Mouse (Mus musculus): ENCODE data around the gene Gif. TPM values are rescaled to one million over a fixed set of nuclear protein-coding genes. Genes with fewer than 3 reads are reported as not detected.

Gif gene
- polyA plus RNA-seq, 1 experiment from 2014 or later = not detected

DNA sequence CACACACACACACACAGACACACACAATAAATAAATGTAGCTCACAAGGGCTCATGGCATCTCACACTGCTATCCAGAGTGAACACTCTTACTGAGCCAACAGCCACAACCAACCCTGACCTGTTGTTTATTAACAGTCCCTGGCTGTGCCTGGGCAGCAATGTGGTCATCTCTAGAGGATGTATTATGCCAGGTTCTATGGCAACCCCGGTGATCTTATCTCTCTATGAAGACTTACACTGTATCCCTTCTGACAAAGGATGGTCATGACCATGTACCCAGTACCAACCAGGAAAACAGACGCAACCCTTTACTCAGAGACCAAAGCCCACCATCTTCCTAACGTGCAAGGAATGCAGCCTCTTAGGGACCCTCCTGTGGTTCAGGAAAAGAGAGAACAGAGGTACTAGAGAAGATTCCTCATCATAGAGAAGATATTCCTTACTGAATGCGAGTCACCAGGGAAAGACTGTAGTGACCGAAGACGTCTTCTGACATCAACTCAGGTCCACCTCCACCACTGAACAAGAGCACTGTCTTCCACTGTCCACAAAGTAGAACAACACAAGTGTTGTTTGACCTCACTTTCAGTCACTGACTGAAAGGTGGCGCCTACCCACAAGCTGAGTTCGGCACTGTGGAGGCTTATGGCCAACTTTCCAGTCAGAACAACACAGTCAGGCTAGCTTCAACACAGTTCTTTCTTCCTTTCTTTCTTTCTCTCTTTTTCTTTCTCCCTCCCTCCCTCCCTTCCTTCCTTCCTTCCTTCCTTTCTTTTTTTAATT, 53.4 kb downstream of the Gif start:
- Histone ChIP-seq H3K4me1 (no peaks in the 10 kb centered on the region), H3K9ac (replicated peaks) (no peak overlapping the region), H3K27me3 (replicated peaks) (no peaks in the 10 kb centered on the region), H3K27ac (replicated peaks) (no peak overlapping the region), H3K36me3 (peaks cover 6% of the 10 kb centered on the region; the same call in 1 of the 2 replicates), H3K9me3 (replicated peaks) (no peaks in the 10 kb centered on the region), H3K4me3 (replicated peaks) (no peak overlapping the region), H3K4me2 (no peak overlapping the region)
- WGBS = 81% methylated on average over 8 of the region's 8 CpGs
- no peak for ATAC-seq (ENCODE audit: low FRiP score)

DNA sequence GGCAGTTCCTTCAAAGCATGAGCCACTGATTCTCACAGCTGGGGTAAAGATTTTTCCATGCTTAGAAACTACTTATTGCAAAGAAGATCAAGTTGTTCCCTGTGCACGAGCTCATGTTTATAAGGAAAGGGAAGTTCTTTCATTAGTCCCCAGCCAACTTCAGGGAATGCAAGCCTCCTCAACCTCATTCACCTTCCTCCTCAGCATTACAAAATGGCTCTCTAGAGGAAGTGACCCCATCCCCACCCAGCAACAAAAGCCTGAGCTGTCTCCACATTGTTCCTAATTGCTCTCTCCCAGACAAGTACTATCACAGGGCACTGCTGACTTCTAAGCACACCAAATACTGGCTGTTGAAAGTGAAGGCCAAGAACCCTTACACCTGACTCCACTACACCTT, 57.1 kb downstream of the Gif start:
- no peak overlapping the region for H3K4me2 ChIP-seq
- WGBS = 67% methylated on average over 1 of the region's 1 CpGs

DNA sequence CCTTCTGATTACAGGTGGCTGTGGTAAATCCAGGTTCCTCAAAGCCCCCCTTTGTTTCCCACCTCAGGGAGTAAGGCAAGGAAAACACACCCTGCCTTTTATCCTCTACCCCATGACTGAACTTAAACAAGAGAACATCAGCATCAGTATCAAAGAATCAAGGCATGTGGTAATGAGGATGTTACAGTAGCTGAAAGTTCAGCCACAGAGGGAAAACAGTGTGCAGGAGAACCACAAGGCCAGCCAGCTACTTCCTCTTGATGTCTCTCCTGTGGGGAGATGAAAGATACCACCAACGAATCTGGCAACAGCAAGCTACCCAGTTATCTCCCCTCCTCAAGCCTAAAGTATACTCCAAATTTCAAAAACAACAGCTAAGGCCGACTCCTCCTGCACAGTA, 59.9 kb downstream of the Gif start:
- no peak for ATAC-seq (ENCODE audit: low FRiP score)
- no peak overlapping the region for H3K9ac ChIP-seq (replicated peaks)
- 75% methylated on average over 2 of the region's 2 CpGs for WGBS
- peaks cover 3% of the 10 kb centered on the region; the same call in 1 of the 2 replicates for H3K4me1 ChIP-seq
- no peaks in the 10 kb centered on the region for H3K27me3 ChIP-seq (replicated peaks)
- H3K4me2 ChIP-seq = no peak overlapping the region
- peaks cover 6% of the 10 kb centered on the region; the same call in 1 of the 2 replicates for H3K36me3 ChIP-seq
- no peak overlapping the region for H3K27ac ChIP-seq (replicated peaks)
- no peaks in the 10 kb centered on the region for H3K9me3 ChIP-seq (replicated peaks)
- no peak overlapping the region for H3K4me3 ChIP-seq (replicated peaks)

More for the DNA sequence above, 57.1 kb downstream of the Gif start:
- no peaks in the 10 kb centered on the region for H3K4me1 ChIP-seq
- ATAC-seq (ENCODE audit: low FRiP score) = no peak
- H3K9me3 ChIP-seq (replicated peaks) = no peaks in the 10 kb centered on the region
- no peak overlapping the region for H3K27ac ChIP-seq (replicated peaks)
- H3K9ac ChIP-seq (replicated peaks) = no peak overlapping the region
- no peaks in the 10 kb centered on the region for H3K27me3 ChIP-seq (replicated peaks)
- no peak overlapping the region for H3K4me3 ChIP-seq (replicated peaks)
- peaks cover 6% of the 10 kb centered on the region; the same call in 1 of the 2 replicates for H3K36me3 ChIP-seq

DNA sequence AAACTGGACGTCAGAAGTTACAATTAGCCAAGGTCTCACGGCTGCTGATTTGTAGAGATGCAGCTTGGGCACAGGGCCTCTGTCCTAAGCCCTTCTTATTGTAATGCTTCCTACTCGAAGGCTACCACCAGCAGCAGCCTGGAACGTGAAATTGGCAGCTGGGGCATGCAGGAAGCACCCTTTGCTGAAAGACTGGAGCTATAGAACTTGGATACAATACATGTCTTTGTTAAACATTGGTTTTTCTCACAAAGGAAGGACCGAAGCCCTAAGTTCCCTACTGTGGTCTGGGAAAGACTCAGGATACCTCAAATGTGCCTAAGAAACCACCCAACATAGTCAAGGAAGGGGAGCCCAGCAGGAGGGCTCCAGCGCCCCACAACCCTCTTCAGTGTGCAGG, 60.5 kb downstream of the Gif start:
- 44% methylated on average over 6 of the region's 6 CpGs for WGBS
- no peak for ATAC-seq (ENCODE audit: low FRiP score)
- no peaks in the 10 kb centered on the region for H3K9me3 ChIP-seq (replicated peaks)
- 0 out of 2 replicates have a peak, but pooled peaks cover 2% of the 10 kb centered on the region for H3K36me3 ChIP-seq
- H3K27ac ChIP-seq (replicated peaks) = no peak overlapping the region
- H3K9ac ChIP-seq (replicated peaks) = no peak overlapping the region
- peaks cover 4% of the 10 kb centered on the region; the same call in 1 of the 2 replicates for H3K4me1 ChIP-seq
- H3K27me3 ChIP-seq (replicated peaks) = no peaks in the 10 kb centered on the region
- H3K4me3 ChIP-seq (replicated peaks) = no peak overlapping the region
- H3K4me2 ChIP-seq = no peak overlapping the region

DNA sequence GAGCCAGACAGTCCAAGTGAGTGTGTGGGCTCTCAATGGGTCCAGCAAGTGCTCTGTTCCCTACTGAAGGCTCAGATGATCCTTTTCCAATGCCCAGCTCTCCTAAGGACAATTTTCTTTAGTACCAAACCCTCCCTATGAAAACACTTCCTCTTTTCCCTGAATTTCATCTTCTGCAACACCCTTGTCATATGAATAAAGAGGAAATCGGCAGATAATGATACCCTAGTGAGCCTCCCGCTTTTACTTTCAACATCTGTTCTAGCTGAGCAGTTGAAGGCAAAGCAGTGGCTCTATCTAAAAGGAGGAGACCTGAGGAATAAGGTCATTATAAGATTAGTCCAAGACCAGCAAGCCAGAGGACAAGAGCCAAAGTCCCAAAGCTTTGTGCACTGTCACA, 61.1 kb downstream of the Gif start:
- Histone ChIP-seq H3K4me3 (replicated peaks) (no peak overlapping the region), H3K4me1 (peaks cover 4% of the 10 kb centered on the region; the same call in 1 of the 2 replicates), H3K4me2 (no peak overlapping the region), H3K36me3 (no peaks in the 10 kb centered on the region), H3K27me3 (replicated peaks) (no peaks in the 10 kb centered on the region), H3K9me3 (replicated peaks) (no peaks in the 10 kb centered on the region), H3K9ac (replicated peaks) (no peak overlapping the region), H3K27ac (replicated peaks) (no peak overlapping the region)
- no peak for ATAC-seq (ENCODE audit: low FRiP score)
- WGBS = 95% methylated on average over 2 of the region's 2 CpGs

DNA sequence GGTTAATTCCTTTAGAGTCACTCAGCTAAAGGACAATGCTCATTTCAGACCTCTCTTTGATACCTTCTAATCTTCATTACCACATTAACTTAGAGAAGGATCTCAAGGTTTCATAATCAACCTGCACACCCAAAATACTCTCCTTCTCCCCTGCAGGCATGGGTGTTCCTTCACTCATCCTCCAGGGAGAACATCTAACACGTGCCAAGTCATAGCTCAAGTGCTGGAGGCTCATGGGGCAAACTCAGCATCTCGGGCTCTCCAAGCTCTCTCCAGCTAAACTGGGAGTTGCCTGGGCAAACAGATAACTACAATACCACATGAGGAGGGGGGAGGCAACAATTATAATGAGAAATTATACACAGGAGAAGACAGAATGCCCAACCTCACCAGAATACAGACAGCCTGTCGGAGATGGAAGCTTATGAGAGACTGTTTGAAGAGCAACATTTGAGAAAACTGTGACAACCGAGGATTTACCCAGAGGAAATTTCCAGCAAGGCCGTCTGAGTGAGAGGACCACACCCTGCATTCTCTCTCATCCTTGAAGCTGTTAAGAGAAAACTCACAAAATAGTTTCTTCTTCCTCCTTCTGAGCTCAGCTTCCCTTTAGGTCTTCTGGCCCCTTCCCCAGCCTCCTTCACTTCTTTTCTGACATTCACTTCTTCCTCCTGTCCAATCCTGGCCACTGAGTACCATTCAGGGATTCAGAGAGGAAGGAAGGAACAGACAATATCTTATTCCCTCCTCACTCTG, 62.8 kb downstream of the Gif start:
- H3K9ac ChIP-seq (replicated peaks) = no peak overlapping the region
- H3K27ac ChIP-seq (replicated peaks) = no peak overlapping the region
- H3K4me2 ChIP-seq = no peak overlapping the region
- no peaks in the 10 kb centered on the region for H3K9me3 ChIP-seq (replicated peaks)
- no peaks in the 10 kb centered on the region for H3K36me3 ChIP-seq
- H3K4me1 ChIP-seq = peaks cover 4% of the 10 kb centered on the region; the same call in 1 of the 2 replicates
- ATAC-seq (ENCODE audit: low FRiP score) = no peak
- H3K4me3 ChIP-seq (replicated peaks) = no peak overlapping the region
- H3K27me3 ChIP-seq (replicated peaks) = peaks cover 4% of the 10 kb centered on the region
- WGBS = 83% methylated on average over 5 of the region's 5 CpGs

DNA sequence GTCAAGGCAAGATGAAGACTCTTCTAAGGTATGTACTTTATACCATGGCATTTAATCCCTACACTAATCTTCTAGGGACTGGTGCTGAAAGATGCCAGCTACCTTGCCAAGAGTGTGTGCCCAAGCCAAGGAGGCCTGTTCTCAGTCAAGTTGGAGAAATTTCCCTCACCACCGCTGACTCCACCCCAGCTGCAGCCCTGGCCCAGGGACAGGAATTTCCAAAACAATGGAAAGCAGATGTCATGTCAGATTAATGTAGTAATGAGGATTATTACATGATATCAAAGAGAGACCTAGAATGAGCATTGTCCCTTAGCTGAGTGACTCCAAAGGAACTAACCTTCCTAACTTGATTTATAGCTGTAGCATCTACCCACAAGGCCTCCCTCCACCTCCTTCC, 63.5 kb downstream of the Gif start:
- H3K9ac ChIP-seq (replicated peaks) = no peak overlapping the region
- peaks cover 4% of the 10 kb centered on the region; the same call in 1 of the 2 replicates for H3K4me1 ChIP-seq
- no peaks in the 10 kb centered on the region for H3K36me3 ChIP-seq
- H3K27ac ChIP-seq (replicated peaks) = no peak overlapping the region
- WGBS = 84% methylated on average over 1 of the region's 1 CpGs
- peaks cover 6% of the 10 kb centered on the region for H3K27me3 ChIP-seq (replicated peaks)
- H3K4me2 ChIP-seq = no peak overlapping the region
- no peak for ATAC-seq (ENCODE audit: low FRiP score)
- no peak overlapping the region for H3K4me3 ChIP-seq (replicated peaks)
- no peaks in the 10 kb centered on the region for H3K9me3 ChIP-seq (replicated peaks)

DNA sequence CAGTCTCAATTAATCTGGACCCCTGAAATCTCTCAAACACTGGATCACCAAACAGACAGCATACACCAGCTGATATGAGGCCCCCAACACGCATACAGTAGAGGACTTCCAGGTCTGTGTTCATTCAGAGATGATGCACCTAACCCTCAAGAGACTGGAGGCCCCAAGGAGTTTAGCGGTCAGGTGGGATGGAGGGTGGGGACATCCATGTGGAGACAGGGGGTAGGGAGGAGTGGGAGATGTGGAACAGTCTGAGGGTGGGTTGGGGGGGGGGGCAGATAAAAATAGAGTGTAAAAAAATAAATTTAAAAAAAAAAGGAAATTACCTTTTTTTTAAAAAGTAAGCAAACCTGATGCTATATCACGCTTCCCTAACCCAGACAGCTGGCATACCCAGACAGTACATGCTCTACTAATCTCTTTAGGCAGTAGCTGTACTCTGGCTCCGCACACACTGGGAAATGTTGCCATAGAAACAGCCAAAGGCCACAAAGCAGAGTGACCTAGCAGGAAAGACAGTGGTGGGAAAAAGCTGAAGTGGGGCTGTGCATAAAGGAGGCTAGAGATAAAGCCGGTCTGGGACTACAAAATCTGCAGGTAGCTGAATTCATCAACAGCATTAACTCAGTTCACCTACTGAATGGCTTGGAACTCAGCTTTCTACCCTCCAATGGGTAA, 64.5 kb downstream of the Gif start:
- 39% methylated on average over 5 of the region's 5 CpGs for WGBS
- H3K4me2 ChIP-seq = no peak overlapping the region

More for the DNA sequence above, 64.5 kb downstream of the Gif start:
- H3K9me3 ChIP-seq (replicated peaks) = no peaks in the 10 kb centered on the region
- H3K9ac ChIP-seq (replicated peaks) = no peak overlapping the region
- no peak overlapping the region for H3K27ac ChIP-seq (replicated peaks)
- peaks cover 4% of the 10 kb centered on the region; the same call in 1 of the 2 replicates for H3K4me1 ChIP-seq
- no peak overlapping the region for H3K4me3 ChIP-seq (replicated peaks)
- peaks cover 14% of the 10 kb centered on the region for H3K27me3 ChIP-seq (replicated peaks)
- ATAC-seq (ENCODE audit: low FRiP score) = peak; percentile 88
- no peaks in the 10 kb centered on the region for H3K36me3 ChIP-seq

Other genes starting within 250 kb of the Gif start
- 2.8 and 7.4 TPM in 2 replicates for gene Ms4a6b, start 231.0 kb upstream of the Gif start, polyA plus RNA-seq (2015; fragmentation: Nextera tagmentation; extraction: Ambion mirVana)
- gene Ms4a4d, start 210.8 kb upstream of the Gif start, polyA plus RNA-seq (2015; fragmentation: Nextera tagmentation; extraction: Ambion mirVana) = 0.50 TPM in 1 of 2 replicates, not detected in the other
- 2.3 and 3.1 TPM in 2 replicates for gene Ms4a6d, start 142.7 kb upstream of the Gif start, polyA plus RNA-seq (2015; fragmentation: Nextera tagmentation; extraction: Ambion mirVana)
- 0.24 and 0.27 TPM in 2 replicates for gene Ms4a2, start 123.8 kb upstream of the Gif start, polyA plus RNA-seq (2015; fragmentation: Nextera tagmentation; extraction: Ambion mirVana)
- gene Ms4a3, start 106.7 kb upstream of the Gif start, polyA plus RNA-seq (2015; fragmentation: Nextera tagmentation; extraction: Ambion mirVana) = 0.10 TPM in 1 of 2 replicates, not detected in the other
- gene Oosp2, start 87.0 kb upstream of the Gif start, polyA plus RNA-seq (2015; fragmentation: Nextera tagmentation; extraction: Ambion mirVana) = not detected in 2 replicates
- gene Oosp1, start 56.4 kb upstream of the Gif start, polyA plus RNA-seq (2015; fragmentation: Nextera tagmentation; extraction: Ambion mirVana) = not detected in 2 replicates
- not detected in 2 replicates for gene Oosp3, start 50.5 kb upstream of the Gif start, polyA plus RNA-seq (2015; fragmentation: Nextera tagmentation; extraction: Ambion mirVana)
- 43.5 and 48.7 TPM in 2 replicates for gene Mrpl16, start 22.8 kb downstream of the Gif start, polyA plus RNA-seq (2015; fragmentation: Nextera tagmentation; extraction: Ambion mirVana)
- 12.8 and 14.5 TPM in 2 replicates for gene Stx3, start 71.8 kb downstream of the Gif start, polyA plus RNA-seq (2015; fragmentation: Nextera tagmentation; extraction: Ambion mirVana)
- not detected in 2 replicates for gene Olfr1417, start 91.7 kb downstream of the Gif start, polyA plus RNA-seq (2015; fragmentation: Nextera tagmentation; extraction: Ambion mirVana)
- not detected in 2 replicates for gene Olfr1418, start 113.5 kb downstream of the Gif start, polyA plus RNA-seq (2015; fragmentation: Nextera tagmentation; extraction: Ambion mirVana)
- gene Olfr1419, start 127.6 kb downstream of the Gif start, polyA plus RNA-seq (2015; fragmentation: Nextera tagmentation; extraction: Ambion mirVana) = not detected in 2 replicates
- not detected in 2 replicates for gene Olfr1420, start 139.0 kb downstream of the Gif start, polyA plus RNA-seq (2015; fragmentation: Nextera tagmentation; extraction: Ambion mirVana)
- 13.3 and 15.2 TPM in 2 replicates for gene Patl1, start 164.8 kb downstream of the Gif start, polyA plus RNA-seq (2015; fragmentation: Nextera tagmentation; extraction: Ambion mirVana)
- gene Osbp, start 218.4 kb downstream of the Gif start, polyA plus RNA-seq (2015; fragmentation: Nextera tagmentation; extraction: Ambion mirVana) = 3.4 and 3.8 TPM in 2 replicates